Mouse (Mus musculus): ENCODE results near the gene Ndufs2. TPM values are rescaled to one million over a fixed set of nuclear protein-coding genes. Genes with fewer than 3 reads are reported as not detected.

Ndufs2 gene
- polyA plus RNA-seq, 1 experiment = 227 TPM

DNA sequence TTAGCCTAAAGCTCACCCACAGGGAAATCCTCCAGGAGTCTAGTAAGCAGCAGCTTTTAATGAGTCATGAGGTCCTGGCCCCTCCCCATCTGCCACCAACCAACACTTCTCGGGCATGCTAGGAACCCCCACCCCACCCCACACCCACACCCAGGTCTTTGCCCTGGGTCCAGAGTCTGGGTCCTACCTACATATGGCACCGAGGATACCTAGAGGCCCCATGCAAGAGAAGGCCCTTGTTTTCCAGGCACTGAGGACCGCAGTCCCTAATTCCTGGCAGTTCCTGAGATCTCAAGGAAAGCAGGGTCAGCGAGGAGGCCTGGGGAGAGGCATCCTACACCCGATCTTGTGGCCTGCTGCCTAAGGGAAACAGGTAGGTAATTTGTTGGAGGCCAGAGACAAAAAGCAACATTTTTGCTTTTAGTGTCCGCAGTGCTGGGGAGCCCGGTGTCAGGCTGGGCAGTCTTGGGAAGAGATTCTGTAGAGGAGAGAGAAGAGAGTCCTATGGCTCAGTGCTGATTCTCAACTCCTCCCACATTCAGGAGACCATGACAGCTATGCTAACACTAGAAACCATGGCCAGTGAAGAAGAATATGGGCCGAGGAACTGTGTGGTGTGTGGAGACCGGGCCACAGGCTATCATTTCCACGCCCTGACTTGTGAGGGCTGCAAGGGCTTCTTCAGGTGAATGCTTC lies 37.2 kb downstream of the Ndufs2 start, which contains the start of gene Nr1i3:
TSS of gene Nr1i3 (plus strand) at position 170 of the 696 bp plus-strand sequence.
- H3K79me3 ChIP-seq (ENCODE audit: low read depth) = no peaks in the 10 kb centered on the region
- TF ChIP-seq MYOG (IDR thresholded peaks at IDR 0.05; ENCODE audit: control insufficient read depth, extremely low read depth, insufficient read length) (no peak), CEBPB (IDR thresholded peaks at IDR 0.05; ENCODE audit: low read depth) (no peak), MAX (IDR thresholded peaks at IDR 0.05) (no peak), MYOD1 (IDR thresholded peaks at IDR 0.05; ENCODE audit: control insufficient read depth, insufficient read length, low read depth) (no peak)
- no peak within 1 kb of the TSS for H3K4me3 ChIP-seq (ENCODE audit: insufficient read depth, poor library complexity, severe bottlenecking)
- no peaks in the 10 kb centered on the region for H3K36me3 ChIP-seq (ENCODE audit: control insufficient read depth, insufficient read depth)
- no peaks in the 10 kb centered on the region for H3K27me3 ChIP-seq (ENCODE audit: control insufficient read depth, insufficient read depth, insufficient read length)
- no peak within 1 kb of the TSS for H3ac ChIP-seq (ENCODE audit: control insufficient read depth, insufficient read length, low read depth)
- H3K79me2 ChIP-seq (ENCODE audit: control insufficient read depth, insufficient read depth) = no peaks in the 10 kb centered on the region

DNA sequence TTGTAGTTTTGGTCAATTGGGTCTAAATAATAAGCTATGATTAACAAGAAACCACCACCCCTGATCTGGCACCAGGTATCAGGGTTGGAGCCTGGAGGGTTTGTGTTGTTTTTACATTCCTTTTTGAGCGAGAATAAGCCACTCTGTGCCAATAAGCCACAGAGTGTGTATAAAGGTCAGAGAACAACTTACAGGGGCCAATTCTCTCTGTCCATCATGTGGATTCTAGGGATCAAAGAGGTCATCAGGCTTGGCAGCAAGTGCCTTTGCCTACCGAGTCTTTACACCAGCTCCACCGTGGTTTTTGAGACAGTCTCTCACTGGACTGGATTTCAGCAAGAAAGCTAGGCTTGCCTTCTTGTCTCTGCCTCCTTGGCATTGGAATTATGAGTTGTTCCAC lies 38.3 kb downstream of the Ndufs2 start:
- no peaks in the 10 kb centered on the region for H3K79me3 ChIP-seq (ENCODE audit: low read depth)
- no peaks in the 10 kb centered on the region for H3K36me3 ChIP-seq (ENCODE audit: control insufficient read depth, insufficient read depth)
- no peak overlapping the region for H3ac ChIP-seq (ENCODE audit: control insufficient read depth, insufficient read length, low read depth)
- no peaks in the 10 kb centered on the region for H3K27me3 ChIP-seq (ENCODE audit: control insufficient read depth, insufficient read depth, insufficient read length)
- TF ChIP-seq MAX (IDR thresholded peaks at IDR 0.05) = no peak
- no peak for TF ChIP-seq CTCF (IDR thresholded peaks at IDR 0.05; ENCODE audit: control insufficient read depth, insufficient read depth, insufficient read length)
- no peak for TF ChIP-seq MYOD1 (IDR thresholded peaks at IDR 0.05; ENCODE audit: control insufficient read depth, insufficient read length, low read depth)
- TF ChIP-seq CEBPB (IDR thresholded peaks at IDR 0.05; ENCODE audit: low read depth) = no peak
- no peak for TF ChIP-seq FOSL1 (IDR thresholded peaks at IDR 0.05; ENCODE audit: insufficient read depth, low read length, poor library complexity, severe bottlenecking)
- no peak for TF ChIP-seq MYOG (IDR thresholded peaks at IDR 0.05; ENCODE audit: control insufficient read depth, extremely low read depth, insufficient read length)
- no peak for TF ChIP-seq USF1 (IDR thresholded peaks at IDR 0.05; ENCODE audit: low read depth)
- no peak overlapping the region for H3K4me3 ChIP-seq (ENCODE audit: insufficient read depth, poor library complexity, severe bottlenecking)
- no peaks in the 10 kb centered on the region for H3K79me2 ChIP-seq (ENCODE audit: control insufficient read depth, insufficient read depth)

DNA sequence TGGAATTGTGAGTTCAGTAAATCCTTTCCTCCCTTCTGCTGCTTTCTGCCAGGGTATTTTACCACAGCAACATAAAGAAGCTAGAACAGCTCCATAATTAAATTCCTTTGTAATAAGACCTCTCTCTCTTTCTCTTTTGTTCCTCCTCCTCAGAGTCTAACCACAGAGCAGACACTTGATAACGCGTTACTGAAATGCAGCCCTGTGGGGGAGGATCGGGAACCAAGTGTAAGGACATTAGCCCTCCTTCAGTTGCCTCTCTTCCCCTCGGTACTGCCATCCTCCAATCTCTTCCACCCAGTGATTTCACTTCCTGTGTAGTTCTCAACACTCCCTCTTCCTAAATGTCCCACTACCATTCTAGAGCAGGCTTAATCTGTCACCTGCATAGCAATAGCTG lies 41.8 kb downstream of the Ndufs2 start:
- H3K36me3 ChIP-seq (ENCODE audit: control insufficient read depth, insufficient read depth) = no peaks in the 10 kb centered on the region
- no peak for TF ChIP-seq MAX (IDR thresholded peaks at IDR 0.05)
- TF ChIP-seq CTCF (IDR thresholded peaks at IDR 0.05; ENCODE audit: control insufficient read depth, insufficient read depth, insufficient read length) = no peak
- no peak for TF ChIP-seq MYOG (IDR thresholded peaks at IDR 0.05; ENCODE audit: control insufficient read depth, extremely low read depth, insufficient read length)
- no peak for TF ChIP-seq CEBPB (IDR thresholded peaks at IDR 0.05; ENCODE audit: low read depth)
- TF ChIP-seq MYOD1 (IDR thresholded peaks at IDR 0.05; ENCODE audit: control insufficient read depth, insufficient read length, low read depth) = no peak
- TF ChIP-seq USF1 (IDR thresholded peaks at IDR 0.05; ENCODE audit: low read depth) = no peak
- no peak for TF ChIP-seq FOSL1 (IDR thresholded peaks at IDR 0.05; ENCODE audit: insufficient read depth, low read length, poor library complexity, severe bottlenecking)
- no peaks in the 10 kb centered on the region for H3K27me3 ChIP-seq (ENCODE audit: control insufficient read depth, insufficient read depth, insufficient read length)
- H3K79me2 ChIP-seq (ENCODE audit: control insufficient read depth, insufficient read depth) = no peaks in the 10 kb centered on the region
- H3ac ChIP-seq (ENCODE audit: control insufficient read depth, insufficient read length, low read depth) = no peak overlapping the region
- no peak overlapping the region for H3K4me3 ChIP-seq (ENCODE audit: insufficient read depth, poor library complexity, severe bottlenecking)
- H3K79me3 ChIP-seq (ENCODE audit: low read depth) = no peaks in the 10 kb centered on the region

DNA sequence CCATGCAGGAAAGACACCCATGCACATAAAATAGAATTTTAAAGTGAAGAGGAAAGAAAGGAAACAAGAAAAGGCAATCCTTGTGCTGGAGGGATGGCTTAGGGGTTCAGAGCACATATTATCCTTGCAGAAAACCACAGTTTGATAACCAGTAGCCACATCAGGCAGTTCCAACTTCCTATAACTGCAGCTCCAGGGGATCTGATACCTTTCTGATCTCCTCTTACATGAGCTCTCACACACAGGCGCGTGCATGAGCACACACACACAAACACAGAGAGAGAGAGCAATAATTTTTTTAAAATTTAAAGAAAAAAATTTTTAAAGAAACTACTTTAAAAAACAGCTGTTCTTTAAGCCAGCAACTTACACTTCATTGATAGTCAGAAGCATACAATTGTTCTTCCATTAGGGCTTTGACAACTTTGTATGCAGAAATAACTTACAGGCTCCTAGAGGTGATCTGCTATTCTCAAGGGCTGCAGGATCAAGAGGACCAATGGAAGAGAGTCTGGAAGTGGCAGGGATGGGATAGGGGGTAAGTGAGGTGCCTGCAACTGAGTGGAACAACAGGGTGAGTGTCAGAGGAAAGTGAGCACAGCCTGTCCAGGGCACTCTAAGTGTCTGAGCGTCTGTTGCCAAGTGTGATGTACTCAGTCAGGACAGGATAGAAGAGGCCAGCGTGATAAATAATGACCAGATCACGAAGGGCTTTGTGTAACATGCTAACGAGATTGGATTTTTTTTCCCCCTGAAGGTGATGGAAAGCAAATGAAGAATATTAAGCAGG lies 45.3 kb downstream of the Ndufs2 start:
- TF ChIP-seq CEBPB (IDR thresholded peaks at IDR 0.05; ENCODE audit: low read depth) = no peak
- TF ChIP-seq CTCF (IDR thresholded peaks at IDR 0.05; ENCODE audit: control insufficient read depth, insufficient read depth, insufficient read length) = no peak
- no peak for TF ChIP-seq MYOD1 (IDR thresholded peaks at IDR 0.05; ENCODE audit: control insufficient read depth, insufficient read length, low read depth)

DNA sequence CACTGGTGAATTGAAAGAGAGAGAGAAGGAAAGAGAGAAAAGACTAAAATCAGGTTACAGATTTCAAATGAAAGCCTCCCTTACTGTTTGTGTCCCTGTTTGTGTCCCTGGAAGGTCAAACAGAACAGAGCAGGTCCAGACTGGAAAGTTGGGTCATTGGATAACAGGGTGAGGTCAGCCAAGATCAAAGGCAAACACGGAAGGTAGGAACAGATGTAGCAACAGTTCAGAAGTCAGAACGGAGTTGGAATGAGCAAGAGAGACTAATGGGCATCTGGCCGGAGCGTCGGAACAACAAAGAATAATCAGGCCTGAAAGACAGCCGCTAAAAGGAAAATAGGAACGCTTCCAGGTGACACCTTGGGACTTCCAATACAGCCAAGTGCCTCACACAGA lies 46.9 kb downstream of the Ndufs2 start:
- Histone ChIP-seq H3K79me3 (ENCODE audit: low read depth) (no peaks in the 10 kb centered on the region), H3K27me3 (ENCODE audit: control insufficient read depth, insufficient read depth, insufficient read length) (no peaks in the 10 kb centered on the region), H3K36me3 (ENCODE audit: control insufficient read depth, insufficient read depth) (no peaks in the 10 kb centered on the region), H3ac (ENCODE audit: control insufficient read depth, insufficient read length, low read depth) (no peak overlapping the region), H3K4me3 (ENCODE audit: insufficient read depth, poor library complexity, severe bottlenecking) (no peak overlapping the region), H3K79me2 (ENCODE audit: control insufficient read depth, insufficient read depth) (no peaks in the 10 kb centered on the region)
- TF ChIP-seq FOSL1 (IDR thresholded peaks at IDR 0.05; ENCODE audit: insufficient read depth, low read length, poor library complexity, severe bottlenecking) = no peak
- no peak for TF ChIP-seq CTCF (IDR thresholded peaks at IDR 0.05; ENCODE audit: control insufficient read depth, insufficient read depth, insufficient read length)
- no peak for TF ChIP-seq MAX (IDR thresholded peaks at IDR 0.05)
- TF ChIP-seq MYOG (IDR thresholded peaks at IDR 0.05; ENCODE audit: control insufficient read depth, extremely low read depth, insufficient read length) = no peak
- TF ChIP-seq USF1 (IDR thresholded peaks at IDR 0.05; ENCODE audit: low read depth) = no peak
- no peak for TF ChIP-seq CEBPB (IDR thresholded peaks at IDR 0.05; ENCODE audit: low read depth)
- TF ChIP-seq MYOD1 (IDR thresholded peaks at IDR 0.05; ENCODE audit: control insufficient read depth, insufficient read length, low read depth) = no peak

More for the DNA sequence above, 45.3 kb downstream of the Ndufs2 start:
- Histone ChIP-seq H3K79me2 (ENCODE audit: control insufficient read depth, insufficient read depth) (no peaks in the 10 kb centered on the region), H3K36me3 (ENCODE audit: control insufficient read depth, insufficient read depth) (no peaks in the 10 kb centered on the region), H3ac (ENCODE audit: control insufficient read depth, insufficient read length, low read depth) (no peak overlapping the region), H3K4me3 (ENCODE audit: insufficient read depth, poor library complexity, severe bottlenecking) (no peak overlapping the region), H3K27me3 (ENCODE audit: control insufficient read depth, insufficient read depth, insufficient read length) (no peaks in the 10 kb centered on the region), H3K79me3 (ENCODE audit: low read depth) (no peaks in the 10 kb centered on the region)

Measured in C2C12 (cell line).